Mouse (Mus musculus) ES-E14 (cell line): Measurements from ENCODE around the gene Strn4. TPM values are rescaled to one million over a fixed set of nuclear protein-coding genes. Genes with fewer than 3 reads are reported as not detected.
A peak's percentile ranks its signal among the peaks of the same experiment; 100 is the strongest.

Experiments used
- DNase-seq: peaks from one replicate; pipeline ENCODE4 v3.0.0-alpha.2; 2013; ENCODE audit warnings: low read depth, low spot score
- H3K27ac ChIP-seq: 2 replicates; pipeline ENCODE4 v1.5.1; 2012; ENCODE audit warnings: low read depth, mild to moderate bottlenecking, low read length, moderate library complexity, mixed read lengths; ENCODE audit not compliant: poor library complexity, insufficient read depth, severe bottlenecking
- H3K36me3 ChIP-seq: 2 replicates; pipeline ENCODE4 v1.6.1; 2012; ENCODE audit warnings: mild to moderate bottlenecking, low read length, moderate library complexity, mixed read lengths; ENCODE audit not compliant: control insufficient read depth, poor library complexity, insufficient read depth, severe bottlenecking
- H3K4me1 ChIP-seq, 2 experiments: fragments of 150-350 bp in 1 of 2; sonication (generic) in 1 of 2; 2 replicates each; pipeline ENCODE4 v1.6.1; 2012; ENCODE audit warnings: low read length in 2 of 2, mild to moderate bottlenecking in 1 of 2, mixed read lengths in 1 of 2; ENCODE audit not compliant: control insufficient read depth in 2 of 2, insufficient read depth in 2 of 2, poor library complexity in 1 of 2
- H3K4me3 ChIP-seq, 2 experiments: fragments of 150-350 bp in 1 of 2; sonication (generic) in 1 of 2; 2 replicates each; pipeline ENCODE4 v1.5.1; 2012; ENCODE audit warnings: low read length in 2 of 2, low read depth in 1 of 2, mild to moderate bottlenecking in 1 of 2, mixed read lengths in 1 of 2; ENCODE audit not compliant: insufficient read depth in 1 of 2, poor library complexity in 1 of 2, severe bottlenecking in 1 of 2
- H3K9ac ChIP-seq: 2 replicates; pipeline ENCODE4 v1.6.1; 2012; ENCODE audit warnings: low read depth, mild to moderate bottlenecking, low read length, mixed read lengths; ENCODE audit not compliant: poor library complexity, insufficient read depth, severe bottlenecking
- H3K9me3 ChIP-seq: fragments of 150-350 bp; sonication (generic); 2 replicates; pipeline ENCODE4 v1.6.1; 2012; ENCODE audit warnings: low read depth, mild to moderate bottlenecking, low read length; ENCODE audit not compliant: control insufficient read depth, insufficient read depth
- CHD2 ChIP-seq: IDR thresholded peaks from 2 replicates; pipeline ENCODE4 v1.6.1; 2014; ENCODE audit warnings: mild to moderate bottlenecking, low read depth, low read length, inconsistent platforms
- HCFC1 ChIP-seq: IDR thresholded peaks from 2 replicates; pipeline ENCODE4 v1.6.1; 2012; ENCODE audit warnings: low read length, inconsistent platforms, borderline replicate concordance; ENCODE audit not compliant: insufficient read depth
- MAFK ChIP-seq: IDR thresholded peaks from 2 replicates; pipeline ENCODE4 v1.6.1; 2014; ENCODE audit warnings: mild to moderate bottlenecking, low read depth, low read length, inconsistent platforms; ENCODE audit not compliant: insufficient read depth
- ZC3H11A ChIP-seq: IDR thresholded peaks from 2 replicates; pipeline ENCODE4 v1.6.1; 2012; ENCODE audit warnings: low read depth, mild to moderate bottlenecking, inconsistent platforms, low read length, borderline replicate concordance
- ZNF384 ChIP-seq: IDR thresholded peaks from 2 replicates; pipeline ENCODE4 v1.6.1; 2012; ENCODE audit warnings: low read depth, low read length, inconsistent platforms
- in situ Hi-C, 2 experiments: fragments of 600-800 bp; cut with MboI; formaldehyde crosslinking; loops; one replicate each; pipeline ENCODE4 v1.15.1; 2025; ENCODE audit warnings: low sequenced_read_pairs in 2 of 2, inconsistent platforms in 1 of 2; ENCODE audit not compliant: unreplicated experiment in 2 of 2
- total RNA-seq: library from RNA; depleted of rRNA; stranded (reverse); fragments of 300-350 nt; gene quantifications from 2 replicates; pipeline ENCODE4 v1.2.3, GENCODE M21; 2012

Gene Strn4
- total RNA-seq, 1 experiment = 76.0 TPM

DNA sequence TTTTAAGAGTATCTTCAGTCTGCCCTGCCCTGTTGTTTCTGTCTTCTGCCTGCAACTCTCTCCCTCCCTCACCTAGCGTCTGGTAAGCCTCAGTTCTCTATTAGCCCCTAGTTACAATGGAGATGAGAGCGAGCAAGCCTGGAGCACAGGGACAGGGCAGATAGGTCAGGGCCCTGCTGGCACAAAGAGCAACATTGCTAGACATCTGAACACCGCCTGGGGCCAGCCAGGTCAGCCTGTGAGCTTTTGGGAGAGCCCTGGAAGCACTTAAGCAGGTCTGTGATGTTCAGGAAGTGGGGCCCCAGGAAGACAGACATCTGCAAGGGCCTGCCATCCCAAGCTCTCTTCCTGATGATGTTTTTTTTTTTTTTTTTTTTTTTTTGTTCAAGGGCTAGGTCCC is 5.4 kb downstream of the Strn4 start:
- no peak for TF ChIP-seq HCFC1
- no peak for TF ChIP-seq ZC3H11A
- TF ChIP-seq CHD2 = no peak
- no peak for TF ChIP-seq ZNF384
- TF ChIP-seq MAFK = no peak
- H3K9me3 ChIP-seq = no peaks in the 10 kb centered on the region
- in situ Hi-C loops = loop anchor here in 1 of 2 experiments (25.0 kb wide), 1 partner anchor 91 kb away; the partner anchor contains the start of genes Calm3 and Ptgir
- H3K36me3 ChIP-seq = peaks cover 10% of the 10 kb centered on the region; the same call in 1 of the 2 replicates
- no peak overlapping the region for H3K4me3 ChIP-seq
- peaks cover 0 to 5% of the 10 kb centered on the region in 2 experiments; a peak in 2 of 4 replicates for H3K4me1 ChIP-seq
- no peak overlapping the region for H3K9ac ChIP-seq
- H3K27ac ChIP-seq = no peak overlapping the region
- DNase-seq = no peak

DNA sequence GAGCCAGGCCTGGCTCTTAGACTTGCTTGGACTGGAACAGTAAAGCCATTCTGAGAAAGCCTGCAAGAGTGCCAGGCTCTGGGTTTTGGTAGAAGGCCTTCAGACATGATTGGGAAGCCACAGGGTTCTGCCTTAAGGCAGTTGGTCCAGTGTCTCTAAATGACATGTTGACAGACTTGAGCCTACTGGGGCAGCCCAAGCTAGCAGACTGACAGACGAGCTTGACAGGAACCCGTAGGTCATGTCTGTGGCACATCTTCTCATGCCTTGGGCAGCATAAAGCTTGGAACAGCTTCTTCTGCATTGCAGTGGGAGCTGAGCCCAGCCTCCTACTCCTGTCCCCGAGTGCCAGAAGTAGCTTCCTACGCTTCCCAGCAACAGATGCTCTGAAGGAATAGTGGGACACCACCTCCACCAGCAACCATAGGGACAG is 6.0 kb downstream of the Strn4 start:
- Histone ChIP-seq H3K9ac (no peak overlapping the region), H3K4me1 (peaks cover 0 to 9% of the 10 kb centered on the region in 2 experiments; a peak in 2 of 4 replicates), H3K27ac (no peak overlapping the region), H3K9me3 (no peaks in the 10 kb centered on the region), H3K4me3 (no peak overlapping the region), H3K36me3 (peaks cover 14% of the 10 kb centered on the region)
- TF ChIP-seq ZNF384 (no peak), CHD2 (no peak), HCFC1 (no peak), ZC3H11A (no peak), MAFK (no peak)
- DNase-seq = no peak
- in situ Hi-C loops = loop anchor here in 1 of 2 experiments (25.0 kb wide), 1 partner anchor 91 kb away; the partner anchor contains the start of genes Calm3 and Ptgir

DNA sequence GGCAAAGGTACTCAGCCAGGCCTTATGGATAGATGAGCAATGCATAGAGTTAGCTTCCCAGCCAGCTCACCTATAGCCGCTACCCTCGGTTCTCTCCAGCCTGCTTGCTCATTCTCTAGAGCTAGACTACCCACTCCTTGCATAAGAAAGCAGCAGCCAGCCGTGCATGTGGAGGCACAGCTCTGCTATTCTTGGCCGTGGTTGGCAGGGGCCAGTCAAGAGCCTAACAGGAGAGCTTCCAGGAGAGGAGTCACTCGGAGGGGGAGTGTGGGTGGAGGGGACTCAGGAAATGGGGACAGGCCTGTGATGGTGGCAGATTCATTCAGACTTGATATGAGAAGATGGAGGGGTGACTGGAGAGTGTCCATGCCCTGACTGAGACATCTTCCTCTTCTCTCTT is 8.0 kb downstream of the Strn4 start:
- Histone ChIP-seq H3K36me3 (peaks cover 28% of the 10 kb centered on the region), H3K4me3 (no peak overlapping the region)

DNA sequence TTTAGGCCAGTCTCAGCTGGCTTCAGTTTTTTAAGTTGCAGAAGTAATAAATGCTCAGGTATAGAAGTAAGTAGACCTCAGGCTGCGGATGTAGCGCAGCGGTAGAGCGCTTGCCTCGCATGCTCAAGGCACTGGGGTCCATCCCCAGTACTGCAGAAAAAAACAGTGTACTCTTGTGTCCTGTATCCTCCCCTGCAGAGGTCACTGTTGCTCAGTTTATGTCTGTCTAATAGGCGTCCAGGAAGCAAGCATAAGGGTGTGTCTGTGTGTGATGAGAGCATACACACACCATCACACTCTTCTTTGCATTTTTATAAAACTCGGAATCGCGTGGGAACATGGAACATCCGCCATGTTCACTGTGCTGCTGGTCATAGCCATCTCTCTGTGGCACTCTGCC is 10.1 kb downstream of the Strn4 start:
- no peak for TF ChIP-seq ZC3H11A
- 0 out of 2 replicates have a peak, but pooled peaks have one; percentile 16 for TF ChIP-seq ZNF384

More for the DNA sequence above, 8.0 kb downstream of the Strn4 start:
- DNase-seq = no peak
- no peaks in the 10 kb centered on the region for H3K9me3 ChIP-seq
- TF ChIP-seq ZNF384 = no peak
- TF ChIP-seq ZC3H11A = no peak
- H3K27ac ChIP-seq = no peak overlapping the region
- peaks cover 0 to 6% of the 10 kb centered on the region in 2 experiments; a peak in 1 of 4 replicates for H3K4me1 ChIP-seq
- in situ Hi-C loops = loop anchor here in 1 of 2 experiments (25.0 kb wide), 1 partner anchor 89 kb away; the partner anchor contains the start of genes Calm3 and Ptgir
- no peak overlapping the region for H3K9ac ChIP-seq

DNA sequence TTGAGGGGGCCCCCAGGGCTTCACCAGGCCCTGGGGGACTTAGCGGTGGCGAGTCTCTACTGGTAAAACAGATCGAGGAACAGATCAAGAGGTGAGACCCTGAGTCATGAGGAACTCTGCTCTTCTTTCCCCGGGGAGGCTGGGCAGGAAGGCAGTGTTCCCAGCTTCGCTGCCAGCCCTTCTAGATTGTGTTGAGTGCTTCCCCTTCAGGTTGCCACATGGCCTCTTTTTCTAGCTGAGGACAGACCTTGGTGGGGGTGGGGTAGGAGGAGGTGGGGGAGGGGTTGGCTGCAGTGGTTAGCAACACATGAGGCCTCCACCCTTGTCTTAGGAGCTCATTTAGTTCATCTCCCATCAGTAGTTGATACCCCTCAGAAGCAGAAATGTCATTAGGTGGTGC is 10.9 kb downstream of the Strn4 start:
- in situ Hi-C loops = no loop called here
- H3K36me3 ChIP-seq = peaks cover 50% of the 10 kb centered on the region
- H3K9ac ChIP-seq = no peak overlapping the region; the same call in 1 of the 2 replicates
- peaks cover 0 to 6% of the 10 kb centered on the region in 2 experiments; a peak in 1 of 4 replicates for H3K4me1 ChIP-seq
- no peak overlapping the region for H3K4me3 ChIP-seq
- no peak for DNase-seq
- no peaks in the 10 kb centered on the region for H3K9me3 ChIP-seq
- H3K27ac ChIP-seq = no peak overlapping the region; the same call in 1 of the 2 replicates
- TF ChIP-seq ZNF384 (no peak), MAFK (no peak), ZC3H11A (no peak), HCFC1 (no peak), CHD2 (no peak)

More for the DNA sequence above, 10.1 kb downstream of the Strn4 start:
- DNase-seq = no peak
- no peaks in the 10 kb centered on the region for H3K9me3 ChIP-seq
- H3K4me1 ChIP-seq = peaks cover 0 to 6% of the 10 kb centered on the region in 2 experiments; a peak in 1 of 4 replicates
- H3K36me3 ChIP-seq = peaks cover 43% of the 10 kb centered on the region
- in situ Hi-C loops = no loop called here
- no peak overlapping the region for H3K4me3 ChIP-seq
- H3K9ac ChIP-seq = no peak overlapping the region
- no peak overlapping the region for H3K27ac ChIP-seq
